Mouse (Mus musculus) liver, embryonic 14.5 days (tissue): ENCODE measurements at regions not wholly inside any gene's neighbourhood (a gene's known extent, or its start where the extent isn't known, plus 50 kb on each side); places are given as distances from the start of the nearest gene placed in this dataset.

ENCODE experiments used
- CTCF ChIP-seq: IDR thresholded peaks from 2 replicates; pipeline ENCODE4 v1.5.1; 2016; ENCODE audit warnings: antibody characterized with exemption, low read depth, control low read depth
- EP300 ChIP-seq: IDR thresholded peaks from 2 replicates; pipeline ENCODE4 v1.6.1; 2016; ENCODE audit warnings: antibody characterized with exemption, low read depth

DNA sequence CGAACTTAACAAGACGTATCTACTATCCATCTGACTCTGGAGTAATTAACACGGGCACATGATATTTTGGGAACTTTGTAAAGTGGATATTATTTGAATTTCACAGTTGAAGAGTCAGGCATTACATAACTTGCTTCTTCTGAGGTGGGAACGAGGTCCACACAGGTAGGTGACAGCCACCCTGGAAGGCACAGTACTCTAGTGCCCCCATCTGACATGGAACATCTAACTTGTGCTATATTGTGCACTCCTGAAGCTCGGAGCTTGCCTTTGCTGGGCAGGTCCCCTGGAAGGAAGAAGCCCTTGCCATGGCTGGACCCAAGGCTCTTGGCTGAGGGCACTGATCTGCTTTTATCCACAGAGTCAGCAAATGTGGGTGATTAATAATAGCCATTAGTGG is 66.8 kb downstream of the Adm start:
- TF ChIP-seq CTCF, result no peak
- TF ChIP-seq EP300, result no peak
